Mouse (Mus musculus): Measurements from ENCODE around the gene Vill.
A peak's percentile ranks its signal among the peaks of the same experiment; 100 is the strongest.

Gene Vill

DNA sequence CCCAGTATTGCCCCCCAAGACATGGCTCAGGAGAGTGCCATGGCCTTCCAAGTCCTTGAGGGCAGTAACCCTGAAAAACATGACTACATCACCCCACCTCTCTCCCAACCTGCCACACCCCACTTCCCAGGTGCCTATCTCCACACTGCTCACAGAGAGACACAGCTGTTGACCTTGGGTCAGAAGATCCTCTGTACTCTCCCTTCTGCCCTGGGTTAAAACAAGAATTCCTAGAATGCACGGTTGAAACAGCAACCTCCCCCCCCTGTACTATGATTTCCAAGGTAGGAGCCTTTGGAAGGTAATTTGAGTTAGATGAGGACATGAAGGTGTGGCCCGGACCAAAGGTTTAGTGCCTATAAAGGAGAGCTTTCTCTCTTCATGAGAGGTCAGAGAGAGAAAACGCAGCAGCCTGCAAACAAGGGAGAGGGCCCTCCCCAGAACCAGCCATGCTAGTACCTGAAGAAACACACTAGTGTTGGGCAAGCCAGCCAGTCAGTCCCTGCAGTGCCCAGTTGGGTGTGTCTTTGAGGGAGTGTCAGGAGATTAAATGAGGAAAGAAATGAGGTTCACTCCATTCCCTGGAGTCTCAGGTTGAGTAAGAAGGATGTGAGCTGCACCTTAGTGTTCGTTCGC is 27.6 kb downstream of the Vill start:
- DNase-seq (ENCODE audit: low read depth) = no peak

DNA sequence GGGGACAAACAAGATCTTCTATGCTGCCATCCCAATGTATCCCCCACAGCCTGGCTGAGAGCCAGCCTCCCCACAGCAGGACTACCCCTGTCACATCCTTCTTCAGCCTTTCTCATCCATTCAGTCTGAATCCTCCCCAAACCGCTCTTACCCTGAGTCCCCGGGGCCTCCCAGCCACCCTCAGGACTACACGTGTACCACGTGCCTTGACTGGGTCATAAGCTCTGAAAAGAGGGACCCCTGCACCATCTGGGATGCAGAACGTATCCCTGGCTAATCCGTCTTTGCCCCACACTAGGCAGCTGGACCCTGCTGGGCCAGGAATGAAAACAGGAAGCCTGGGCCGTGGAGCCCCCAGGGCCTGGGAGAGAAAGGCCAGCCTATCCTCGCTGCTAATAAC is 29.5 kb downstream of the Vill start:
- DNase-seq (ENCODE audit: low read depth) = no peak

DNA sequence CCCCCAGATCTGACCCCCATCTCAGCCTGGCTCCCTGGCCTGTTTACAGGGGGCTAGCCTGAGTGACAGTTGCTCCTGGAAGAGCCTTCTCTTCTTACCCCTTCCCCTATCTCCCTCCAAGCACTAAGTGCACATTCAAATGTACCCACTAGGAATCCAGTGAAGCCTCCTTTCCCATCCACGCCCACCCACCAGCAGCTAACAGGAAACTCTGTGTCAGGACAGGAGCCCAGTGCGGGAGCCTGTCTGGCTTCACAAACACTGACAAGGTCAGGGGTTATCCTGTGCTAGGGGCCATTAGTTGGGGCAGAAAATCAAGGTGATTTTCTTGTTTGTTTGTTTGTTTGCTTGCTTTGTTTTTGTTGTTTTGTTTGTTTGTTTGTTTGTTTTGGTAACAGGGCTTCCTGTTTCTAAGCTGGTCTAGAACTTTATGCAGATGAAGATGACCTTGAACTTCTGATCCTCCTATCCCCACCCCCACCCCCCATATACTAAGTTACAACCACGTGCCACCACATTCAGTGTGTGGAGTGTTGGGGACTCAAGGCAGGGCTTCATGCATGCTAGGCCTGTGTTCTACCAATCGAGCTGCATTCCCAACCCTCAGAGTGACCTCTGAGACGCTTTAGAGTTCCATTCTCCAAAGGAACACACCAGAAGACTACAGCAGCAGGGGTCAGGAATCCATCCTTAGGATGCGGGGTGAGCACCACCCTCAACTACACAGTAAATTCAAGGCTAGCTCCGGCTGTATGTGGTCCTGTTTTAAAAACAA is 30.3 kb downstream of the Vill start:
- DNase-seq (ENCODE audit: low read depth) = no peak

DNA sequence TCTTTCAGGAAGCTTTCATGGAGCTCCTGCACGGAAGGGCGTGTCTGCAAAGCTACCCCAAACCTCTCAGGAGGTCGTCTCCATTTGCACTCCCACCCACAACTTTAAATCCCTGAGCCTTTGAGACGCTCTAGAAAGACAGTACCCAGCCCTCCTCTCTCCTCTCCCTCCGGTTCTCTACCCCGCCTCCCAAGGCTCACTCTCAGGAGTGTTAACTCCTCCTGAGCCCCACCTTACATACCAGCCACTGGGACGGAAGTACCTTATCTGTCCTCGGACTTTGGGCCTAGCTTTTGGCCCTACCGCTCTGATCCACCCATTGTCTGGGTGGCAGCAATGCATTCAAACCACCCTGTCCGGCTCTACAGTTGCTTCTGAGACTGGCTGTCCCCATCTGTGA is 31.4 kb downstream of the Vill start:
- no peak for DNase-seq (ENCODE audit: low read depth)

DNA sequence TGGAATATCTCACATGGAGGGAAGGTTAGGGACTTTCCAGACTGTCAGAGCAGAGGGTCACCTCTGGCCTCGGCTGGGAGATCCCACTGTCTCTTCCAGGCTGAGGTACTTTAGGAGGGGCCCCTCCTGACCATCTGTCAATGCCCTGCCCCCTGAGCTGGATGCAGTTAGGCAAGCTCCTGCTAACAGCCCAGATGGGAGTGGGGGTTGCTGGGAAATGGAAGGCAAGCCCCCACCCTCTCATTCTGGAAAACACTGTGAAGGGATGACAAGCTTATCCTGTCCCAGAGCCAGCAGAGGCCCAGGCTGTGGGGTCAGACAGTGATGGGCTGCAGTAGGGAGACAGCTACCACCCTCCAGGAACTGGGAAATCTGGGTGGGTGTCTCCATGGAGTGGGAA is 33.9 kb downstream of the Vill start:
- no peak for DNase-seq (ENCODE audit: low read depth)

DNA sequence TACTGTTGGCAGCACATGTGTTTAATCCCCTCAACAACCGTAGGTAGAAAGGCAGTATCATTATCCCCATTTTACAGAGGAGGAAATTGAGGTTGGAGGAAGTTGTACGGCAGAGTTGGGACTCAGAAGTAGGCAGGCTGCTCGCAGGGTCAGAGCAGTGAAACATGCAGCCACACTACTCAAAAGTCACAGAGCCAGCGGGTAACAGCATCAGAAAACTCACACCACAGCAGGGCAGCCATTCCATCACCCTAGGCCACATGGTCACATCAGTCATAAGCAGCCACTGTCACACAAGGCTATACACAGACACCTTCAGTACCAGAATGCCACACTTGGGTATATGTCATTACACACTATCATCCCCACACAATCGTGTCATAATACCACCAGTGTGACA is 34.7 kb downstream of the Vill start:
- DNase-seq (ENCODE audit: low read depth) = no peak

DNA sequence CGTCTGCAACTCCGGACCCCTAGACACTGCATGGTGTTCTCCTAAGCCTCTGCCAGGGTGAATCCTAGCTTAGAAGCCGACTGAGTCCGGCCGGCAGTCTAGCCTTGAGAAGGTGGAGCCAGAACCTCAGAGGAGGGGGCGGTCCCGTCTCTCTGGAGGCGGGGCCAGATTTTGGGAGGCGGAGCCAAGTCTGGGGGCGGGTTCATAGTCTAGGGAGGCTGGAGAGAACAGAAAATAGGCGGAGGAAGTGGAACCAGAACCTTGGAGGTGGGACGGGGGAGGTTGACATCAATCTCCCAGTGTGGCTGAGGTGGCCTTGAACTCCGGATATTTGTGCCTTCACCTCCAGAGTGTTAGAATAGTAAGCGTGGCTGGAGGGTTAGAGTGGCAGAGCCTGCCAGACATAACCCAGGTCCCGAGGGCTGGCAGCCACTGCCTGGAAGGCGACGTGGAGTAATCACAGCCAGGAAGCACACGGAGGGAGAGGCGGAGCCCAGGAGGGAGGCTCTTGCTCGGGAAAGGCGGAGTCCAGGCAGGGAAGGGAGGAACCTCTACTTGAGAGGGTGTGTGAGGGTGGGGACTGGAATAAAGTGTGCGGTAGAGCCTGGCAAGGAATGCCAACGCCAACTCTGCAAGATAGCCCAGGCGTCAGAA is 35.7 kb downstream of the Vill start:
- peak; percentile 91 for DNase-seq (ENCODE audit: low read depth)

DNA sequence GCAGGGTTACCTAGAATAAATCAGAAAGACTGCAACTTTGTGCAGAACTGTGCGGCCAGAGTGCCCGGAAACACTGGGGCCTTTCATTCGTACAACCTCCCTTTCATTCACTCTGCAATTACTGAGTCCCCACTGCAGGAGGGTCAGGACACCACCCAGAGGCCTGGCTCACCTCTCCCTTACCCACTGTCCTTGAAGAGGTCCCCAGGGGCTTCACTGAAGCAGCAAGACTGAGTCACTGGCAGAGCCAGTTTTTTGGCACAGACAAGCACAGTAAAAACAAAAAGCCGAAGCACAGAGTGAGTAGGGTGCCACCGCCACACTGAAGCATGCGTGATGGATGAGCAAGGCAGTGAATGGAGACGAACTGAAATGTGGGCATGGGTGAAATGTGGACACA is 36.9 kb downstream of the Vill start:
- no peak for DNase-seq (ENCODE audit: low read depth)

DNA sequence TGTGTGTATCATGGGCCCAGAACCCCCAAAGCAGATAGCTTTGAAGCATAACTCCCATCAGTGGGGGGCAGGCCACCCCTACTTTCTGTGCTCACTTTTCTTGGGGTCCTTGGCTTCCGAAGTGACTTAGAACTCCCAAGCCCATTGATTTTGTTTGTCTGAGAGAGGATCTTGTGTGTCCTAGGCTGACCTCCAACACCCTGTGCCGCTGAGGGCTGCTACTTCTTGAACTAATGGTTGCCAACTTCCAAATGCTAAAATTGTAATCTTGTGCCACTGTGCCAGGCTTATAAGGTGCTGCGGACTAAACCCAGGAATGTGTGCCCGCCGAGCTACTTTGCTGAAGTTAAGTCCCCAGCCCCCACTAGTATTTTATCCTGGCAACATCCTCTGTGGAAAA is 37.9 kb downstream of the Vill start:
- no peak for DNase-seq (ENCODE audit: low read depth)

DNA sequence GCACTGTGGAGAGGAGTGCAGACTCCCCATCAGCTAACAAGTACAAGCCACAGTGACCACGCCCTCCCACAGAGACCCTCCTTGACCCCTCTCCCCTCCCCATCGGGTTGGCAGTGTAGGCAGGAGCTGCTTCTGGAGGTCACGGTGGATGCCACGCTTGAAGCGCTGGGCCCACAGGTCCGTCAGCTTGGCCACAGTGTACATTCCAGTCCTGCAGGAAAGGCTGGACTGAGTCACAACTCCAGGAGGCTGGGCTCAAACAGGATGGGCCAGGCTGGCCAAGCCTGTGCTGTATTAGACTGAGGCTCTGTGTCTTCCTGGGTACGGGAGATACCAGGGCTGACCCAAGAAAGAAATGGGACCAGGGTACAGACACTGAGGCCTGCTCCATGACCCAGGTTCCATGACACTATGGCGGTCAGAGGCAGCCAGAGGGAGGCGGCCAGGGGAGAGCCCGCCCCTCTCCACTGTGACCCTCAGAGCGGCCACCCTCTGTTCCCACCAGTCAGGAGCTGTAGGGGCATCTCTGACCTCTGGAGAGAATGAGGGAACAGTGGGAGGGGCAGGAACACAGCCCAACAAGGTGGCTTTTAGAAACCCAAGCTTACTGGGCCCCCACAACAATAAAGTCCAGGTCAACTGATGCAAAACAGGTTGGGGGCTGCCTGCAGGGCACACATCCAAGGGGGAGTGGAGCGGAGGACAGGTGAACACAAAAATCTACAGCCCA is 39.2 kb downstream of the Vill start:
- no peak for DNase-seq (ENCODE audit: low read depth)

DNA sequence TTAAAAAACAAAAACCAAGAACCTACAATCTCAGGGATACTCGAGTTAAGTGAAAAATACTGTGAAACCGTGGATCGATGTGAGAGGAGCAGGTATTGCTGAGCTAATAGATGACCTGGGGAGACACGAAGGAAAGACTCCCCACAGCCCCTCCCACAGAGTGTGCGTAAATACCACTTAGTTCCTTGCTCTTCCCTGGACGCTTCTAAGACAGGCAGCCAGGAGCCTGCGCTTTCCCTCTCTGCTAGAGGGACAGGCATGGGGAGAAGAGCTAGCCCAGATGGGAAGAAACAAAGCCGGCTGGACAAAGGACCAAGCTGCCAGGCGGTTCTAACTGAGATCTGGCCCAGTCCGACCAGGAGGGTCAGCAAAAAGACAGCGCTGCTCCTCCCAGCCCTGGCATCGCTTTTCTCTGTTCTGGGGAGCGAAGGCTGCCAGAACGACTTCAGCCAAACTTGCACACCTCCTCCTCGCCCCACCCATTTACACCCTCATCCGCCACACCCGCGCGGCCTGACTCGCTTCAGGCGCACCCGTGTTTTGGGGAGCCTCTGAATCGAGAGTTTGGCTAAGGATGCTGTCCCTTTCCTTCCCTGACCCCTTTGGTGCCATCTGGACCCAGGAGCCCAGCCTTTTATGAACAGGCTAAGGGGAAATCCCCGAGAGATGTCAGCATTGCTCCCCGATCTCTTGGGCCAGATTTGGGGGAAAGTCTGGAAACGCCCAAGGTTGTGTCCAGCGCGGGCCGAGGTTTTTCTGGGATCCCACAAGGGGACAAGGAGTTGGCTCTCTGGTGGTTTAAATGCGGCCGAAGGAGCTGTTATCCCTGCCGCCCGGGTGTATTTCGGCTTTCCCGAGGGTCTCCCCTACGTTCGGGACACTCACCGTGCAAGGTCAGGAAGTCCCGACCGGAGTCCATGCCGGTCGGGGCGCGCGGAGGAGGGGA is 40.2 kb downstream of the Vill start:
- peak; percentile 69 for DNase-seq (ENCODE audit: low read depth)

DNA sequence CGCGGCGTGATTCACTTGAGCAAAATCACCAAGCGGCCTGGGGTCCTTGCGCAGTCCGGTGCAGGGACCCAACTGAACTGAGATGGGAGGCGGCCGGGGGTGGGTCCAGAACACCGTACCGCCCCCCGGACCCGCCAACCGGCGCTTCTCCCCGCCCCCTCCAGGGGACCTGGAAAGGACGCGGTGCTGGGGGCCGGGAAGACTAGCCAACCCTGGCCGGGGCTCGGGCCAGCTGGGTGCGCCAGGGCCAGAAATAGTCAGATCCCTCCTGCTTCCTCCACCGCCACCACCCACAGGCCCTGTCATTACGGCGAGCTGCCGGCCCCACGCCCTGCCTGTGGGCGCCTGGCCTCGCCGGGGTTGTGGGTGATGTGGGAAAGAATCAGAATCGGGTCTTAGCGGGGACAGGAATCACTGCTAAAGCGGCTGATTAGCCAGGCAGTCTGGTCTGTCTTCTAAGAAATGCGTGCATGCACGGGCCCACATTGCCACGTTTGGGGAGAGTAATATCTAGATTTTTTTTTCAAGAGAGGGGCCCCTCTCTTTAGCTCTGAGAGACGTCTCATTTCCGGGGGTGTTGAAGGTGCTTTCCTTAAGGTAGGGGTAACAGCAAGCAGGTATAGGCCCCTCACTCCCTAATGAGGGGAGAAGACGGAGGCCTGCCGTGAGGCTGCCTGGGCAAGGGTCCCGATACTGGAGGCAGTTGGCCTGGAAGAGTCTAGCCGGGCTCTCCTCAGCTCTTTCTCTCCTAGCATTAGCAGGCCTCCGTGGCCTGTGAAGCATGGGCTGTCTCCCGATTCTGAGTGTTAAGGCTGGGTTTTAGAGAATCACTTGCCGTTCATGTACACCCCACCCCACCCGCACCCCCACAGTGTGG is 41.1 kb downstream of the Vill start, which contains the start of gene Plcd1:
Gene Plcd1, minus strand, starts transcription at position 84 of the 877 bp plus-strand sequence.
- DNase-seq (ENCODE audit: low read depth) = peak; percentile 75

DNA sequence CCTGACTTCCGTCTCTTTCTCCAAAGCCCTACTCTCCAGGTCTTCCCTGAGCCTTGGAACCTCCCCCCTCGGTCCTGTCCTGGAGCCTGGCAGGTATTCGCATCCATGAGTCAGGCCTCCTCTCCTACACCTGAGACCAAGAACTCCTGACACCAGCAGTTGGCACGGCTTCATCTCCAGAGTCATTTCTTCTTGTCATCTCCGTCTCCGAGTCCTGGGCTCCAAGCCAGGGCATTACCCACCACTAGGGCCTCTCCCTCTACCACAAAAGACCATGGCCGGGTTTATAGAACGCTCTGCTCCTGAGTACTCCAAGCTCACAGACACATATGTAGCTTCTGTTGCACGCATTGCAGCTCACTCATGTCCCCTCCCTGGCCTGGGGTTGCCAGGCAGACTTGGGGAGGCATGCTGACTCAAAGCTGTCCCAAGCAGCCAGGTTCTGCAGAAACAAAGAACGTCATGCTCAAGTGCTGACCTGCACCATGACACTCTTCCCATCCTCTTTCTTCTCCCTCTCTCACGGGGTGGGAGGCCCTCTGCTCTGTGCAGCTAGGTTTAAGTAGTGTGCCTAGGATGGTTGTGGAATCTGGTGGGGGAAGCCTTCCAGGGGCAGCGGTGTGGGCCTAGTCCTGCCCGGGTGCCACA is 42.0 kb downstream of the Vill start:
- peak; percentile 49 for DNase-seq (ENCODE audit: low read depth)

DNA sequence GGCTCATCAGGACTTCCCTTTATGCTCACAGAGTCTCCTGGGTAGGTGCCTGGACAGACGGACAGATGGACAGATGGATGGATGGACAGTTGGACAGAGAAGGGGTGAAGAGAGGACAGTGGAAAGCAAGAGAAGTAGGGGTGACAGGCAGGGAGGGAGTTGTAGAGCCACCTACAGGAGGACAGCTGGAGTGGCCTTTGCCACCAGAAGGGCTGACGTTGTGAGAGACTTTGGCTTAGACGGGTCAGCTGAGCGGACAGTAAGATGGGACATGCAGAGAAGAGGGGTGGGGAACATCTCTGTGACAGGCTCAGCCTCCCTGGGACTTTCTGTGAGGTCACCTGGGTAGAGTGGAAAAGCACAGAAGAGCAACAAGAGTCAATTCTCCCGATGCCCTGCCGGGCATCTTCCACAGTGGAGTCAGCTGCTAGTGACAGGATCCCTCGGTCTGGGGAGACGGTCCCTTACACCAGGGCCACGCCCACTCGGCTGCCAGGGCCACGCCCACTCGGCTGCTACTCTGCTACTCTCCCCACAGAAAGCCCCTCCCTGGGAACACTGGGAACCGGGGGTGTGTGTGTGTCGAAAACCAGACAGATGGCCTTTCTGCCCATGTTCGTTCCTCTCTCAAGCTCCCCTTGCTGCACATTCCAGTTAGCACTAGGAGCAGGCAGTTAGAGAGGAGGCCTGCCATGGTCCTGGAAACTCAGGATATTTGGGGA is 47.8 kb downstream of the Vill start:
- DNase-seq (ENCODE audit: low read depth) = peak; percentile 67

DNA sequence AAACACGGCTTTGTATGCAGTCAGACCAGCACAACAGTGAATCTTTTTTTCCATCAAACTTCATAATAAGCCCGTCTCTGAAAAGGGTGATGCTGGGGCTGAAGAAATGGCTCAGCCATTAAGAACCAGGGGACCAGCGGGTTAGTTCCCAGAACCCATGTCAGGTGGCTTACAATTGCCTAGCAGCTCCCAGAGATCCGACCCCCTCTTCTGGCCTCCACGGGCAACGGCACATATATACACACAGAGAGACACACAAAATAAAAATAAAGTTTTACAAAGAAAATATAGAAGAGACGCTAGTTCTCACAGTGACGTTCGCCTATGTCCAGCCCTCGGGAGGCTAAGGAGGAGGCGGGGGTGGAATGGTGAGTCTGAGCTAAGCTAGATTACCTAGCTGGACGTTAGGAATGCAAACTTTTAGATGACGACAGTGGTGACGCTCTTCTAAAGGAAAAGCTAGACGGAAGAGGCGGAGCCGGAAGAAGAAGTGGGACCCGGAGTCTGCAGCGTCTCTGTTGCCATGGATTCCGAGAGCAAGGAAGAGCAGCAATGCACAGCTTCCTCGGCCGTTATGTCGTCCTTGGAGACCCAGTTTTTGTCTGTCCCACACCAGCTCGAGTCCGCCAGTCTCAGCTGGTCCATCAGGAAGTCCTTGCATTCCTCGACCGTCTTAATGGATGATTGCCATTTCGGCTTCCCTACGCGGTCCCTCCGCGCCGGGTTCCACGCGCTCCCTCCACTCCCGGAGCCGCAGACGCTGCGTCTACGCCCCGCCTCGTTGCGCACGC is 49.6 kb downstream of the Vill start, which contains the start of gene Dlec1:
Gene Dlec1, plus strand, starts transcription at position 487 of the 791 bp plus-strand sequence.
- DNase-seq (ENCODE audit: low read depth) = peak; percentile 95

DNA sequence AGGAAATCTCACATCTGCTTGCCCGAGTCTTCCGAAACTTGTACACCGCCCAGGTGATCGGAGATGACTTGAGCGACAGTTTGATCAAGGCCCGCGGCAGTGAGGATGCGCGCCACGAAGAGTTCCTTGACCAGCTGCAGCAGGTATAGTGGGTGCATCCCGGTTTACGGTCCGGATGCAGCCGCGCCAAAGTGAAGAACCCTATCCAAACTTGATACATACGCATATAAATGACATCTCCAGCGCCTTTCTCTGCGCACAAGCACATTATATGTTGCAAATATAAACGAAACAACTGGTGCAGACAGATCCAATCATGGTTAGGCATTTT is 50.2 kb downstream of the Vill start:
- DNase-seq (ENCODE audit: low read depth) = no peak

DNA sequence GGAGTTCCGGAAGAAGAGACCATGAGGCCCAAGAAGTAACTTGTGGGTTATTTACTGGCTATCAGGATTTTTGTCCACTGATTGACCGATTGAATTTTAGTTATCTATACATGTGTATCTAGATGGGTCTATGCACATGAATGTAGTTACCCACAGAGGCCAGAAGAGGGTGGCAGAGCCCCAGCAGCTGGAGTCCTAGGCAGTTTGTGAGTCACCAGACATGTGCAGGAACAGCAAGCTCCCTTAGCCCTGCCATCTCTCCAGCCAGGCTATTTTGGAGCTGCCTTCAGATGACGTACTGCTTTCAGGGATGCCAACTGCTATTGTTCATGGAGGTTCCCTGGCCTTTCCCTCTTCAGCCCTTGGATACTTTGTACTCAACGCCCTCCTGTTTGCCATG is 55.0 kb downstream of the Vill start:
- peak; percentile 55 for DNase-seq (ENCODE audit: low read depth)

DNA sequence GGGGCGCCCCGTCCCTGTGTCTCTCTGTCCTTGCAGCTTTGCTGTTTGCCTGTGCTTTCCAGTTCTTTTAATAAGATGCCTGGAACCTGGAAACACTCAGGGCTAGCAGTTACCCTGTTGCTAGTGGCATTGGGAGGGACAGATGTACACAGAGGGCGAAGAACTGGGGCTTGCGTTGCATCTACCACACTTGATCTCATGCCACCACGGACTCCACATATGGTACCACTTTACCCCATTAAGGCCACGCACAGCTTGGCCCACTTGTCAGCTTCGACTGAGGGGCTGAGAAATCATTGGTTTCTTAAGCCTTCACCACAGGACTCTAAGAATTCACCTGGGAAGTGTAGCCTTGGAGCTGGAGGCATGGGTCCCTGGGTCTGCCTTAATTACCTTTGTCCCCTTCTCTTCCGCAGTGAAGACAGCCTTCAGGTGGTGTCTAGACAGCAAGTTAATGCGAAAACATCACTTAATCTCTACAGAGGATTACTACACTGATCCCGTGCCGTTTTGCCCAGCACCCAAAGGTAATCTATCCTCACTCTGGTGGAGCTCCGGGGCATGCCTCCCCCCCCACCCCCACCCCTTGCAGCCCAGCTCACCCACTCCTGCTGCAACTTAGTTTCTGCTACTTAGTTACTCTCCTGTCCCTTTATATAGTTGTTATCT is 57.2 kb downstream of the Vill start:
- DNase-seq (ENCODE audit: low read depth) = no peak

Data from induced T-regulatory cell, adult 2 months (primary cell).